8 mouse cellular contexts compared by ENCODE assay signal in the genomic region with DNA sequence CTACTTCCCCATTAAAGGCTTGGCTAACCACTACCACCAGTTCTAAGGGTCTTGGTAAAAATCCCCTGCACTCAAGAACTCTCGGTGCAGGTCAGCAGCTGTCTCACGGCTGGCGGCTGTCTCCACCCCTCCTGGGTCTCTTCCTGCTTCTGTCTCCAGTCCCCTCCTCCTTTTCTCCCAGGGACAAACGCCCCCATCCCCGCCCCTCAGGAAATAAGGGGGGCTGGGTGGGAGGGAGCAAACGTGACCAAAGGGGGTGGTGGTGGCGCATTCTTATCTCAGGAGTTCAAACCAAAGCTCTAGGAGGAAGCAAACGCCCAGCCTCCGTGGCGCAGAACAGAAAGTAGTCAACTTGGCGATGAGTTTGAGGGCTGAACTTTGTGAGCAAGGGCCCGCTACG. TPM values are rescaled to one million over a fixed set of nuclear protein-coding genes. Genes with fewer than 3 reads are reported as not detected.
A peak's percentile ranks its signal among the peaks of the same experiment; 100 is the strongest.
DNase-seq lines count a peak whose midpoint lies in the region; ATAC-seq lines count a peak whose summit lies in the region.

No protein-coding gene starts in this region.

- H3K4me3 ChIP-seq in brown adipose tissue, adult 24 weeks (ENCODE audit: insufficient read depth, low read depth, low read length): peak overlapping the region; percentile 89
- H3K4me3 ChIP-seq in lung, embryonic 15.5 days: peak overlapping the region; percentile 57

- no peaks in the 10 kb centered on the region for H3K36me3 ChIP-seq in lung, embryonic 15.5 days

- no peaks in the 10 kb centered on the region for H3K9me3 ChIP-seq in lung, embryonic 15.5 days

- H3K27me3 ChIP-seq in lung, embryonic 15.5 days: peaks cover 8% of the 10 kb centered on the region; the same call in 1 of the 2 replicates

- peak; percentile 63 for ATAC-seq in lung, embryonic 15.5 days (ENCODE audit: borderline replicate concordance, extremely low read depth, low FRiP score, low TSS enrichment)
- ATAC-seq in cerebellum, adult (ENCODE audit: insufficient number of reproducible peaks, low FRiP score, low TSS enrichment): no peak

- peak overlapping the region; percentile 75 for H3K27ac ChIP-seq in brown adipose tissue, adult 24 weeks (replicated peaks; ENCODE audit: low read depth, low read length)
- H3K27ac ChIP-seq in lung, embryonic 15.5 days: peak overlapping the region; percentile 91

- WGBS in lung, embryonic 15.5 days: under 1% methylated on average over 13 of the region's 13 CpGs

- H3K4me1 ChIP-seq in brown adipose tissue, adult 24 weeks (ENCODE audit: control insufficient read depth, insufficient read depth, insufficient read length, low read length): peaks cover 5% of the 10 kb centered on the region
- peaks cover 37% of the 10 kb centered on the region for H3K4me1 ChIP-seq in lung, embryonic 15.5 days

- H3K9ac ChIP-seq in lung, embryonic 15.5 days: peak overlapping the region; percentile 65

- H3K4me2 ChIP-seq in lung, embryonic 15.5 days: peak overlapping the region; percentile 92

- DNase-seq in MN1 (ENCODE audit: low spot score): peak; percentile 44
- DNase-seq in heart, adult 18-20 months: peak; percentile 80 to 90
- peak; percentile 70 for DNase-seq in kidney, adult 11 months
- peak; percentile 63 for DNase-seq in retina, postnatal 1 day
- no peak for DNase-seq in right cerebral cortex, postnatal 14 days

RNA-seq across cellular contexts. Expression of a gene that starts 0.9 kb away (rescaled TPM):
- 1.2 and 1.3 TPM in 2 replicates for polyA plus RNA-seq in brown adipose tissue, adult 24 weeks (2012; ENCODE audit: insufficient read depth, insufficient read length, missing spikeins)
- total RNA-seq in heart, adult 18-20 months (2021): 1 to 10 TPM; 4.1 to 5.8 TPM
- polyA plus RNA-seq in lung, embryonic 15.5 days (2015; fragmentation: Nextera tagmentation; extraction: Ambion mirVana): 4.7 and 4.9 TPM in 2 replicates

RNA-seq across cellular contexts. Expression of a gene that starts 27.4 kb away (rescaled TPM):
- polyA plus RNA-seq in brown adipose tissue, adult 24 weeks (2012; ENCODE audit: insufficient read depth, insufficient read length, missing spikeins): 29.3 and 35.0 TPM in 2 replicates
- total RNA-seq in heart, adult 18-20 months (2021): 10 to 100 TPM; 14.9 to 16.4 TPM
- polyA plus RNA-seq in lung, embryonic 15.5 days (2015; fragmentation: Nextera tagmentation; extraction: Ambion mirVana): 5.2 and 6.0 TPM in 2 replicates
